Mouse (Mus musculus) intestine, embryonic 15.5 days (tissue): ENCODE measurements around the gene Gosr1. TPM values are rescaled to one million over a fixed set of nuclear protein-coding genes. Genes with fewer than 3 reads are reported as not detected.
"Not testable (repeated sequence)": the region's sequence is repeated elsewhere in the genome, so short reads cannot be mapped to it uniquely, and the experiment has no call there.

Experiments used
- ATAC-seq: fragments of 200-750 bp; cut with Nextera tagmentation; 2 replicates; pipeline ENCODE4 v1.8.0; 2017; ENCODE audit warnings: moderate TSS enrichment, moderate library complexity
- H3K27ac ChIP-seq: fragments of 300-500 bp; sonication (generic); 2 replicates; pipeline ENCODE4 v1.5.1; 2015; ENCODE audit warnings: mild to moderate bottlenecking, inconsistent platforms
- H3K27me3 ChIP-seq: fragments of 300-500 bp; sonication (generic); replicated peaks from 2 replicates; pipeline ENCODE4 v1.6.1; 2015; ENCODE audit warnings: inconsistent platforms
- H3K36me3 ChIP-seq: fragments of 300-500 bp; sonication (generic); 2 replicates; pipeline ENCODE4 v1.6.1; 2015; ENCODE audit warnings: inconsistent platforms
- H3K4me1 ChIP-seq: fragments of 300-500 bp; sonication (generic); replicated peaks from 2 replicates; pipeline ENCODE4 v1.6.1; 2015; ENCODE audit warnings: inconsistent platforms
- H3K4me2 ChIP-seq: fragments of 300-500 bp; sonication (generic); replicated peaks from 2 replicates; pipeline ENCODE4 v1.6.1; 2015; ENCODE audit warnings: mild to moderate bottlenecking, inconsistent platforms
- H3K4me3 ChIP-seq: fragments of 300-500 bp; sonication (generic); replicated peaks from 2 replicates; pipeline ENCODE4 v1.5.1; 2015; ENCODE audit warnings: inconsistent platforms
- H3K9ac ChIP-seq: fragments of 300-500 bp; sonication (generic); 2 replicates; pipeline ENCODE4 v1.6.1; 2015; ENCODE audit warnings: inconsistent platforms
- H3K9me3 ChIP-seq: fragments of 300-500 bp; sonication (generic); 2 replicates; pipeline ENCODE4 v1.6.1; 2016; ENCODE audit warnings: inconsistent platforms
- WGBS: fragments of 180-500 bp; shearing (Covaris S2); methylation state at CpG from one replicate; pipeline ENCODE4 v1.1.7; 2015; 5-methylcytosine and 5-hydroxymethylcytosine counted together
- polyA plus RNA-seq: library from polyadenylated mRNA; unstranded; fragments of >200 nt; fragmentation: Nextera tagmentation; extraction: Ambion mirVana; gene quantifications from 2 replicates; pipeline ENCODE4 v1.2.1, GENCODE M21; 2015

Gene Gosr1
- polyA plus RNA-seq: 24.9 and 28.6 TPM in 2 replicates

- peak; percentile 100 for ATAC-seq
- whole genome bisulfite sequencing: under 1% methylated on average over 28 of the region's 28 CpGs
- H3K9ac ChIP-seq: peak within 1 kb of the TSS; percentile 88
- H3K4me2 ChIP-seq: peak within 1 kb of the TSS; percentile 58
- no peaks in the 10 kb centered on the region for H3K27me3 ChIP-seq
- peak within 1 kb of the TSS; percentile 78 for H3K4me3 ChIP-seq
- H3K36me3 ChIP-seq: peaks cover 8% of the 10 kb centered on the region
- no peaks in the 10 kb centered on the region for H3K9me3 ChIP-seq
- no peaks in the 10 kb centered on the region for H3K4me1 ChIP-seq
- H3K27ac ChIP-seq: peak within 1 kb of the TSS; percentile 74
Measured at GRCm38 (mm10) chr11:76763053-76763740, at the start of gene Gosr1. TSS of gene Gosr1 (minus strand) at chr11:76763579.

GRCm38 (mm10) chr11:76810706-76811495, 47.5 kb upstream of the Gosr1 start:
- peaks cover 5% of the 10 kb centered on the region; the same call in 1 of the 2 replicates for H3K36me3 ChIP-seq
- H3K9me3 ChIP-seq: no peaks in the 10 kb centered on the region
- no peak overlapping the region for H3K4me3 ChIP-seq
- no peak overlapping the region for H3K9ac ChIP-seq
- H3K4me2 ChIP-seq: no peak overlapping the region
- 85% methylated on average over 9 of the region's 9 CpGs for WGBS
- no peaks in the 10 kb centered on the region for H3K4me1 ChIP-seq
- no peak overlapping the region for H3K27ac ChIP-seq
- no peaks in the 10 kb centered on the region for H3K27me3 ChIP-seq
- no peak for ATAC-seq

GRCm38 (mm10) chr11:76809450-76809849, 46.1 kb upstream of the Gosr1 start:
- Histone ChIP-seq H3K4me1 (no peaks in the 10 kb centered on the region), H3K27ac (no peak overlapping the region), H3K4me3 (no peak overlapping the region), H3K9ac (no peak overlapping the region), H3K27me3 (no peaks in the 10 kb centered on the region), H3K36me3 (peaks cover 5% of the 10 kb centered on the region; the same call in 1 of the 2 replicates), H3K4me2 (no peak overlapping the region), H3K9me3 (no peaks in the 10 kb centered on the region)
- ATAC-seq: no peak
- 58% methylated on average over 3 of the region's 3 CpGs for WGBS

GRCm38 (mm10) chr11:76808550-76808949, 45.2 kb upstream of the Gosr1 start:
- H3K9me3 ChIP-seq: no peaks in the 10 kb centered on the region
- no peak overlapping the region for H3K27ac ChIP-seq
- no peak overlapping the region for H3K9ac ChIP-seq
- no peak overlapping the region for H3K4me3 ChIP-seq
- H3K36me3 ChIP-seq: peaks cover 5% of the 10 kb centered on the region; the same call in 1 of the 2 replicates
- no peak for ATAC-seq
- no peak overlapping the region for H3K4me2 ChIP-seq
- H3K27me3 ChIP-seq: no peaks in the 10 kb centered on the region
- H3K4me1 ChIP-seq: no peaks in the 10 kb centered on the region
- 90% methylated on average over 7 of the region's 7 CpGs for WGBS

GRCm38 (mm10) chr11:76807007-76807679, 43.8 kb upstream of the Gosr1 start:
- no peak for ATAC-seq
- 89% methylated on average over 3 of the region's 3 CpGs for WGBS
- no peak overlapping the region for H3K4me2 ChIP-seq
- no peaks in the 10 kb centered on the region for H3K27me3 ChIP-seq
- H3K4me3 ChIP-seq: no peak overlapping the region
- H3K4me1 ChIP-seq: no peaks in the 10 kb centered on the region
- no peak overlapping the region for H3K9ac ChIP-seq
- no peak overlapping the region for H3K27ac ChIP-seq
- H3K36me3 ChIP-seq: peaks cover 5% of the 10 kb centered on the region; the same call in 1 of the 2 replicates
- no peaks in the 10 kb centered on the region for H3K9me3 ChIP-seq

GRCm38 (mm10) chr11:76806026-76806425, 42.6 kb upstream of the Gosr1 start:
- no peak for ATAC-seq
- WGBS: 75% methylated on average over 4 of the region's 4 CpGs
- no peaks in the 10 kb centered on the region for H3K4me1 ChIP-seq
- H3K9ac ChIP-seq: no peak overlapping the region
- no peak overlapping the region for H3K4me2 ChIP-seq
- no peak overlapping the region for H3K4me3 ChIP-seq
- no peak overlapping the region for H3K27ac ChIP-seq
- H3K27me3 ChIP-seq: no peaks in the 10 kb centered on the region
- peaks cover 5% of the 10 kb centered on the region; the same call in 1 of the 2 replicates for H3K36me3 ChIP-seq
- no peaks in the 10 kb centered on the region for H3K9me3 ChIP-seq

GRCm38 (mm10) chr11:76805072-76805471, 41.7 kb upstream of the Gosr1 start:
- H3K36me3 ChIP-seq, H3K9me3 ChIP-seq, H3K27ac ChIP-seq, H3K9ac ChIP-seq, H3K27me3 ChIP-seq, H3K4me3 ChIP-seq, ATAC-seq, H3K4me2 ChIP-seq, H3K4me1 ChIP-seq: not testable (repeated sequence)
- 95% methylated on average over 4 of the region's 4 CpGs for WGBS

GRCm38 (mm10) chr11:76803266-76803665, 39.9 kb upstream of the Gosr1 start:
- Histone ChIP-seq H3K4me1 (no peaks in the 10 kb centered on the region), H3K36me3 (no peaks in the 10 kb centered on the region; the same call in 1 of the 2 replicates), H3K9ac (no peak overlapping the region), H3K27ac (no peak overlapping the region), H3K4me3 (no peak overlapping the region), H3K4me2 (no peak overlapping the region), H3K27me3 (no peaks in the 10 kb centered on the region), H3K9me3 (no peaks in the 10 kb centered on the region)
- 0 out of 2 replicates have a peak, but pooled peaks have one; percentile 34 for ATAC-seq
- WGBS: 77% methylated on average over 3 of the region's 3 CpGs

- H3K4me3 ChIP-seq: no peak overlapping the region
- no peaks in the 10 kb centered on the region for H3K4me1 ChIP-seq
- no peak for ATAC-seq
- 87% methylated on average over 6 of the region's 6 CpGs for WGBS
- no peak overlapping the region for H3K27ac ChIP-seq
- H3K36me3 ChIP-seq: no peaks in the 10 kb centered on the region
- no peak overlapping the region for H3K9ac ChIP-seq
- no peaks in the 10 kb centered on the region for H3K9me3 ChIP-seq
- H3K4me2 ChIP-seq: no peak overlapping the region
- H3K27me3 ChIP-seq: no peaks in the 10 kb centered on the region
Measured at GRCm38 (mm10) chr11:76797236-76797635, 33.9 kb upstream of the Gosr1 start.

GRCm38 (mm10) chr11:76795326-76795725, 31.9 kb upstream of the Gosr1 start:
- Histone ChIP-seq H3K36me3 (peaks cover 5% of the 10 kb centered on the region), H3K9me3 (no peaks in the 10 kb centered on the region), H3K9ac (no peak overlapping the region), H3K27me3 (no peaks in the 10 kb centered on the region), H3K27ac (no peak overlapping the region), H3K4me2 (no peak overlapping the region), H3K4me1 (no peaks in the 10 kb centered on the region), H3K4me3 (no peak overlapping the region)
- WGBS: 95% methylated on average over 5 of the region's 5 CpGs
- no peak for ATAC-seq

GRCm38 (mm10) chr11:76791331-76791730, 28.0 kb upstream of the Gosr1 start:
- no peaks in the 10 kb centered on the region for H3K9me3 ChIP-seq
- no peak overlapping the region for H3K4me2 ChIP-seq
- no peak for ATAC-seq
- no peaks in the 10 kb centered on the region for H3K27me3 ChIP-seq
- WGBS: 93% methylated on average over 7 of the region's 7 CpGs
- H3K4me1 ChIP-seq: no peaks in the 10 kb centered on the region
- H3K4me3 ChIP-seq: no peak overlapping the region
- peaks cover 5% of the 10 kb centered on the region for H3K36me3 ChIP-seq
- no peak overlapping the region for H3K27ac ChIP-seq
- H3K9ac ChIP-seq: no peak overlapping the region

- no peaks in the 10 kb centered on the region for H3K27me3 ChIP-seq
- no peak overlapping the region for H3K4me2 ChIP-seq
- WGBS: 66% methylated on average over 1 of the region's 1 CpGs
- H3K9me3 ChIP-seq: no peaks in the 10 kb centered on the region
- no peak overlapping the region for H3K9ac ChIP-seq
- H3K4me1 ChIP-seq: no peaks in the 10 kb centered on the region
- H3K27ac ChIP-seq: no peak overlapping the region
- ATAC-seq: no peak
- no peak overlapping the region for H3K4me3 ChIP-seq
- H3K36me3 ChIP-seq: peaks cover 9% of the 10 kb centered on the region
Measured at GRCm38 (mm10) chr11:76789252-76789651, 25.9 kb upstream of the Gosr1 start.
